Mouse (Mus musculus): ENCODE data around the gene Tmpo. TPM values are rescaled to one million over a fixed set of nuclear protein-coding genes. Genes with fewer than 3 reads are reported as not detected.

Gene Tmpo
- polyA plus RNA-seq, 1 experiment = 146 TPM

GRCm38 (mm10) chr10:91197704-91198103 is 16.6 kb upstream of the Tmpo start:
- H3K4me3 ChIP-seq (ENCODE audit: control insufficient read depth, insufficient read depth, low read length) = no peak overlapping the region
- no peaks in the 10 kb centered on the region for H3K36me3 ChIP-seq (ENCODE audit: control insufficient read depth, insufficient read depth, low read length)
- no peak for DNase-seq
- no peaks in the 10 kb centered on the region for H3K4me1 ChIP-seq (replicated peaks; ENCODE audit: control insufficient read depth, insufficient read depth, low read length)
- no peak for TF ChIP-seq CTCF (IDR thresholded peaks at IDR 0.05; ENCODE audit: borderline replicate concordance, control insufficient read depth, extremely low read depth, insufficient read depth, low read length, poor library complexity)
- TF ChIP-seq POLR2A (IDR thresholded peaks at IDR 0.05; ENCODE audit: control insufficient read depth, extremely low read depth, insufficient read depth, low read length, poor library complexity) = no peak
- no peak overlapping the region for H3K27ac ChIP-seq (ENCODE audit: control insufficient read depth, insufficient read depth, low read length)
- 96% methylated on average over 8 of the region's 8 CpGs for WGBS
- no peaks in the 10 kb centered on the region for H3K27me3 ChIP-seq (ENCODE audit: control insufficient read depth, insufficient read depth, low read length)

- no peak for DNase-seq
- H3K27me3 ChIP-seq (ENCODE audit: control insufficient read depth, insufficient read depth, low read length) = no peaks in the 10 kb centered on the region
- no peaks in the 10 kb centered on the region for H3K36me3 ChIP-seq (ENCODE audit: control insufficient read depth, insufficient read depth, low read length)
- no peak overlapping the region for H3K4me3 ChIP-seq (ENCODE audit: control insufficient read depth, insufficient read depth, low read length)
- H3K4me1 ChIP-seq (replicated peaks; ENCODE audit: control insufficient read depth, insufficient read depth, low read length) = no peaks in the 10 kb centered on the region
- 98% methylated on average over 1 of the region's 1 CpGs for WGBS
- H3K27ac ChIP-seq (ENCODE audit: control insufficient read depth, insufficient read depth, low read length) = no peak overlapping the region
- TF ChIP-seq CTCF (IDR thresholded peaks at IDR 0.05; ENCODE audit: borderline replicate concordance, control insufficient read depth, extremely low read depth, insufficient read depth, low read length, poor library complexity) (no peak), POLR2A (IDR thresholded peaks at IDR 0.05; ENCODE audit: control insufficient read depth, extremely low read depth, insufficient read depth, low read length, poor library complexity) (no peak)
Measured at GRCm38 (mm10) chr10:91196778-91197177, 15.7 kb upstream of the Tmpo start.

GRCm38 (mm10) chr10:91195680-91196079 is 14.6 kb upstream of the Tmpo start:
- no peak overlapping the region for H3K27ac ChIP-seq (ENCODE audit: control insufficient read depth, insufficient read depth, low read length)
- no peak for TF ChIP-seq POLR2A (IDR thresholded peaks at IDR 0.05; ENCODE audit: control insufficient read depth, extremely low read depth, insufficient read depth, low read length, poor library complexity)
- no peak for TF ChIP-seq CTCF (IDR thresholded peaks at IDR 0.05; ENCODE audit: borderline replicate concordance, control insufficient read depth, extremely low read depth, insufficient read depth, low read length, poor library complexity)
- H3K4me1 ChIP-seq (replicated peaks; ENCODE audit: control insufficient read depth, insufficient read depth, low read length) = no peaks in the 10 kb centered on the region
- no peak for DNase-seq
- H3K4me3 ChIP-seq (ENCODE audit: control insufficient read depth, insufficient read depth, low read length) = no peak overlapping the region
- WGBS = 95% methylated on average over 5 of the region's 5 CpGs
- no peaks in the 10 kb centered on the region for H3K27me3 ChIP-seq (ENCODE audit: control insufficient read depth, insufficient read depth, low read length)
- no peaks in the 10 kb centered on the region for H3K36me3 ChIP-seq (ENCODE audit: control insufficient read depth, insufficient read depth, low read length)

GRCm38 (mm10) chr10:91195091-91195490 is 14.0 kb upstream of the Tmpo start:
- no peak for TF ChIP-seq CTCF (IDR thresholded peaks at IDR 0.05; ENCODE audit: borderline replicate concordance, control insufficient read depth, extremely low read depth, insufficient read depth, low read length, poor library complexity)
- no peak for TF ChIP-seq POLR2A (IDR thresholded peaks at IDR 0.05; ENCODE audit: control insufficient read depth, extremely low read depth, insufficient read depth, low read length, poor library complexity)
- Histone ChIP-seq H3K4me3 (ENCODE audit: control insufficient read depth, insufficient read depth, low read length) (no peak overlapping the region), H3K36me3 (ENCODE audit: control insufficient read depth, insufficient read depth, low read length) (no peaks in the 10 kb centered on the region), H3K4me1 (replicated peaks; ENCODE audit: control insufficient read depth, insufficient read depth, low read length) (no peaks in the 10 kb centered on the region), H3K27me3 (ENCODE audit: control insufficient read depth, insufficient read depth, low read length) (no peaks in the 10 kb centered on the region), H3K27ac (ENCODE audit: control insufficient read depth, insufficient read depth, low read length) (no peak overlapping the region)
- no peak for DNase-seq
- whole genome bisulfite sequencing = 73% methylated on average over 14 of the region's 14 CpGs

- H3K4me3 ChIP-seq (ENCODE audit: control insufficient read depth, insufficient read depth, low read length) = no peak overlapping the region
- no peak for DNase-seq
- WGBS = 98% methylated on average over 5 of the region's 5 CpGs
- no peaks in the 10 kb centered on the region for H3K36me3 ChIP-seq (ENCODE audit: control insufficient read depth, insufficient read depth, low read length)
- H3K27ac ChIP-seq (ENCODE audit: control insufficient read depth, insufficient read depth, low read length) = no peak overlapping the region
- no peak for TF ChIP-seq CTCF (IDR thresholded peaks at IDR 0.05; ENCODE audit: borderline replicate concordance, control insufficient read depth, extremely low read depth, insufficient read depth, low read length, poor library complexity)
- no peak for TF ChIP-seq POLR2A (IDR thresholded peaks at IDR 0.05; ENCODE audit: control insufficient read depth, extremely low read depth, insufficient read depth, low read length, poor library complexity)
- peaks cover 6% of the 10 kb centered on the region for H3K4me1 ChIP-seq (replicated peaks; ENCODE audit: control insufficient read depth, insufficient read depth, low read length)
- H3K27me3 ChIP-seq (ENCODE audit: control insufficient read depth, insufficient read depth, low read length) = no peaks in the 10 kb centered on the region
Measured at GRCm38 (mm10) chr10:91191851-91192250, 10.7 kb upstream of the Tmpo start.

- Histone ChIP-seq H3K4me3 (ENCODE audit: control insufficient read depth, insufficient read depth, low read length) (no peak overlapping the region), H3K4me1 (replicated peaks; ENCODE audit: control insufficient read depth, insufficient read depth, low read length) (peaks cover 6% of the 10 kb centered on the region), H3K27ac (ENCODE audit: control insufficient read depth, insufficient read depth, low read length) (no peak overlapping the region), H3K36me3 (ENCODE audit: control insufficient read depth, insufficient read depth, low read length) (no peaks in the 10 kb centered on the region), H3K27me3 (ENCODE audit: control insufficient read depth, insufficient read depth, low read length) (no peaks in the 10 kb centered on the region)
- DNase-seq = no peak
- TF ChIP-seq CTCF (IDR thresholded peaks at IDR 0.05; ENCODE audit: borderline replicate concordance, control insufficient read depth, extremely low read depth, insufficient read depth, low read length, poor library complexity) (no peak), POLR2A (IDR thresholded peaks at IDR 0.05; ENCODE audit: control insufficient read depth, extremely low read depth, insufficient read depth, low read length, poor library complexity) (no peak)
- WGBS = 93% methylated on average over 6 of the region's 6 CpGs
Measured at GRCm38 (mm10) chr10:91189476-91189875, 8.4 kb upstream of the Tmpo start.

- TF ChIP-seq CTCF (IDR thresholded peaks at IDR 0.05; ENCODE audit: borderline replicate concordance, control insufficient read depth, extremely low read depth, insufficient read depth, low read length, poor library complexity) (no peak), POLR2A (IDR thresholded peaks at IDR 0.05; ENCODE audit: control insufficient read depth, extremely low read depth, insufficient read depth, low read length, poor library complexity) (no peak)
- H3K27me3 ChIP-seq (ENCODE audit: control insufficient read depth, insufficient read depth, low read length) = no peaks in the 10 kb centered on the region
Measured at GRCm38 (mm10) chr10:91188684-91189287, 7.7 kb upstream of the Tmpo start.

More at GRCm38 (mm10) chr10:91188684-91189287, 7.7 kb upstream of the Tmpo start:
- no peak overlapping the region for H3K4me3 ChIP-seq (ENCODE audit: control insufficient read depth, insufficient read depth, low read length)
- no peak for DNase-seq
- 91% methylated on average over 5 of the region's 5 CpGs for WGBS
- H3K36me3 ChIP-seq (ENCODE audit: control insufficient read depth, insufficient read depth, low read length) = no peaks in the 10 kb centered on the region
- H3K4me1 ChIP-seq (replicated peaks; ENCODE audit: control insufficient read depth, insufficient read depth, low read length) = peaks cover 6% of the 10 kb centered on the region
- no peak overlapping the region for H3K27ac ChIP-seq (ENCODE audit: control insufficient read depth, insufficient read depth, low read length)
